Mouse (Mus musculus) brain, embryonic 18.5 days (tissue): ENCODE measurements at regions not wholly inside any gene's neighbourhood (a gene's known extent, or its start where the extent isn't known, plus 50 kb on each side); places are given as distances from the start of the nearest gene placed in this dataset.
"Not testable (repeated sequence)": the region's sequence is repeated elsewhere in the genome, so short reads cannot be mapped to it uniquely, and the experiment has no call there.

ENCODE experiments used
- DNase-seq: peaks from one replicate; pipeline ENCODE4 v3.0.0-alpha.2; 2012; ENCODE audit warnings: low read depth, low spot score

DNA sequence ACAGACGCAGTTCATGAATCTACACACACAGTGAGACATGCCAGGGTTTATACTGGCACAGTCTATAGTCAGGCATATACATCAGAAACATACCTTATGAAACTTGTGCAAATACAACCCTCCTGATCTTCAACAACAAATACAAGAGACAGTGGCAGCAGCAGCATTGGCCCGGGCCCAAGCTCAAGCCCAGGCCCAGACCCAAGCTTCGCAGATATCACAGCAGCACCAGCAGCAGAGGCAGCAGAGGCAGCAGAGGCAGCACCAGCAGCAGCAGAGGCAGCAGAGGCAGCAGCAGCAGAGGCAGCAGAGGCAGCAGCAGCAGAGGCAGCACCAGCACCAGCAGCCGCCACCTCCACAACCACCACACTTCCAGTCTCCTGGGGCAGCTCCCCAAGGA lies 80.0 kb downstream of the Samd9l start:
- no peak for DNase-seq

DNA sequence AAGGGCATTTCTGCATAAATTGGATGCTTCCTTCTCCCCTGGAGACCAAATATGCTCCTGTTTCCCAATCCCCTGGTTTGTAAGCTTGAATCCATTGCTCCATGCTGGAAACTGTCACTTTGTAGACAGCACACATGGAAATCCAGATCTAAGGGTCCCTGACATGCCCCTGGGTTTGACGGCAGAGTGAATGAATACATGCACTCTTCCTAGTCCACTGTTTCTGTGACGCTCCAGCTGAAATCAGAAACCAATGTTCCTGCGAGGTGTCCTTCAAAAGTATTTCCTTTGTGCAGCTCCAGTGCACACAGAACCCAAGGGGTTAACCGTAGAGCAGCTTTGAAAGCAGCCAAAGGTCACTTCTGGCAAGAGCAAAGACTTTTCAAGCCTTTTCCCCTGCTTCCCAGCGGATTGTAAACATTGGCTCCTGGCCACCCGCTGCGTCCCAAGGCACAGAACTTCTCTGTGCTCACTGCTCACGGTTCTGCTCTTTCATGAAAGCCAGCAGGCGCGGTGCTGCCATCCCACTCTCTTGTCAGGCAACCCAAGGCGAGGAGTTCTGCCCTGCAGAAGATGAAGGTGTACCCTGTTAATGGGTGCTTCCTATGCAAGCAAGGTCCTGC lies 91.7 kb downstream of the Samd9l start:
- DNase-seq, result peak; percentile 6

- not testable (repeated sequence) for DNase-seq
Measured at GRCm38 (mm10) chr6:3304881-3305620, 94.3 kb downstream of the Samd9l start.

- not testable (repeated sequence) for DNase-seq
Measured at GRCm38 (mm10) chr6:3293316-3293715, 106.1 kb downstream of the Samd9l start.

DNA sequence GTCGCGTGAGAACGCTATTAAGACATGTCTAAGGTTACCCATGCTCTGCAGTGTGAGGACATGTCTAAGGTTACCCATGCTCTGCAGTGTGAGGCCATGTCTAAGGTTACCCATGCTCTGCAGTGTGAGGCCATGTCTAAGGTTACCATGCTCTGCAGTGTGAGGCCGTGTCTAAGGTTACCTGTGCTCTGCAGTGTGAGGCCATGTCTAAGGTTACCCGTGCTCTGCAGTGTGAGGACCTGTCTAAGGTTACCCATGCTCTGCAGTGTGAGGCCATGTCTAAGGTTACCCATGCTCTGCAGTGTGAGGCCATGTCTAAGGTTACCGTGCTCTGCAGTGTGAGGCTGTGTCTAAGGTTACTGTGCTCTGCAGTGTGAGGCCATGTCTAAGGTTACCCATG lies 107.4 kb downstream of the Samd9l start:
- DNase-seq, result not testable (repeated sequence)

GRCm38 (mm10) chr6:3268726-3269125 lies 130.6 kb downstream of the Samd9l start:
- not testable (repeated sequence) for DNase-seq

DNA sequence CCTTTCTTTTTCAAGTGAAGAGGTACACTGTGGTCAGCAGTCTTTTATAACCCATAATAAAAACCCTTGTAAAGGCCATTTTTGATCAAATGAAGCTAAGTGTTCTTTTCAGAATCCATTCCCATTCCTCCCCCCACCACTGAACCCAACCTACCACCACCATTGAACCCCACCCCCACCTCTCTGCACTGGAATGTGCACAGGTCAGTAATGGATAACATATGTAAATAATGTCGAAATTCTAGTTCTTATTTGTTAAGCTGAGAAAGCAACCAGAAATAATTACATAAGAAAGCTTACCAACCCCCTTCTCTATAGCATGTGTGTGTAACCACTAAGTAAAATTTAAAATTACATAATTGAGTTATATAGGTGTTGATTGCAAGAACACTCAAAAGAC lies 133.9 kb downstream of the Samd9l start:
- DNase-seq, result not testable (repeated sequence)
